Mouse (Mus musculus) C2C12 (cell line): ENCODE data around the gene Sbf2.

Source experiments
- CEBPB ChIP-seq: IDR thresholded peaks from one replicate; pipeline ENCODE4 v1.6.1; 2011; ENCODE audit warnings: low read depth, mild to moderate bottlenecking, control low read depth, moderate library complexity
- CTCF ChIP-seq: IDR thresholded peaks from one replicate; pipeline ENCODE4 v1.5.1; 2011; ENCODE audit not compliant: control insufficient read depth, insufficient read depth, insufficient read length
- MAX ChIP-seq: IDR thresholded peaks from one replicate; pipeline ENCODE4 v1.6.1; 2011; ENCODE audit warnings: mild to moderate bottlenecking, control low read depth
- MYOD1 ChIP-seq: IDR thresholded peaks from one replicate; pipeline ENCODE4 v1.6.1; 2011; ENCODE audit warnings: low read depth; ENCODE audit not compliant: control insufficient read depth, insufficient read length
- MYOG ChIP-seq: IDR thresholded peaks from one replicate; pipeline ENCODE4 v1.6.1; 2011; ENCODE audit not compliant: control insufficient read depth, insufficient read length; ENCODE audit errors: extremely low read depth
- USF1 ChIP-seq: IDR thresholded peaks from one replicate; pipeline ENCODE4 v1.6.1; 2011; ENCODE audit warnings: low read depth, mild to moderate bottlenecking, control low read depth, moderate library complexity

DNA sequence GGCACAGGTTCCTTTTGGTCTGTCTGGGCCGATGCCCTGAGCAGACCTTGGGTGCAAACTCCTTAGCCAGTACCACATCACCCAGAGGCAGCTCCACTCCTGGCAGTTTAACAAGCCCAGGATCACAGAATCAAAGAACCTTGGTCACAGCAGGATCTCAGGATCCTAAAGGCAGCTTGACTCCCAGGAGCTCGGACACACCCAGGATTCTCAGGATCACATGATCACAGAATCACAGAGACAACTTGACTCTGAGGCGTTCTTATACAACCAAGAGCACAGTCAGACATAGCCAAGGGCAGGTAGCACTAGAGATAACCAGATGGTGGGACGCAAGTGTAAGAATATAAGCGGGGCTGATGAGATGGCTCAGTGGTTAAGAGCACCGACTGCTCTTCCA is 71.4 kb downstream of the Sbf2 start:
- TF ChIP-seq MAX (no peak), CTCF (no peak), USF1 (no peak), CEBPB (no peak), MYOG (no peak), MYOD1 (no peak)
